Mouse (Mus musculus) testis, adult 2 months (tissue): ENCODE results near the gene Abca8a. TPM values are rescaled to one million over a fixed set of nuclear protein-coding genes. Genes with fewer than 3 reads are reported as not detected.

ENCODE experiments used
- H3K27ac ChIP-seq: fragments of 200-500 bp; 2 replicates; pipeline ENCODE4 v1.5.1; 2012; ENCODE audit warnings: low read depth, low read length; ENCODE audit not compliant: control insufficient read depth, insufficient read depth
- H3K27me3 ChIP-seq: fragments of 200-500 bp; 2 replicates; pipeline ENCODE4 v1.6.1; 2012; ENCODE audit warnings: mild to moderate bottlenecking, low read length, moderate library complexity; ENCODE audit not compliant: control insufficient read depth, insufficient read depth
- H3K36me3 ChIP-seq: fragments of 200-500 bp; 2 replicates; pipeline ENCODE4 v1.6.1; 2012; ENCODE audit warnings: mild to moderate bottlenecking, low read length; ENCODE audit not compliant: control insufficient read depth, insufficient read depth
- H3K4me1 ChIP-seq: fragments of 200-500 bp; 2 replicates; pipeline ENCODE4 v1.6.1; 2012; ENCODE audit warnings: low read length; ENCODE audit not compliant: control insufficient read depth, insufficient read depth
- H3K4me3 ChIP-seq: fragments of 200-500 bp; 2 replicates; pipeline ENCODE4 v1.5.1; 2012; ENCODE audit warnings: low read depth, mild to moderate bottlenecking, low read length, moderate library complexity, mixed read lengths; ENCODE audit not compliant: control insufficient read depth
- CTCF ChIP-seq: fragments of 200-500 bp; IDR thresholded peaks from 2 replicates; pipeline ENCODE4 v1.5.1; 2012; ENCODE audit warnings: low read depth, mild to moderate bottlenecking, inconsistent platforms, low read length, moderate library complexity; ENCODE audit not compliant: control insufficient read depth, insufficient read depth, insufficient replicate concordance
- POLR2A ChIP-seq: fragments of 200-500 bp; IDR thresholded peaks from 2 replicates; pipeline ENCODE4 v1.6.1; 2012; ENCODE audit warnings: low read depth, mild to moderate bottlenecking, inconsistent platforms, low read length, moderate library complexity; ENCODE audit not compliant: control insufficient read depth
- polyA plus RNA-seq: library from polyadenylated mRNA; depleted of rRNA; stranded (reverse); fragments of >200 nt; gene quantifications from 2 replicates; pipeline ENCODE4 v1.2.3, GENCODE M21; 2012

Gene Abca8a
- polyA plus RNA-seq, 1 experiment, result 2.7 TPM

DNA sequence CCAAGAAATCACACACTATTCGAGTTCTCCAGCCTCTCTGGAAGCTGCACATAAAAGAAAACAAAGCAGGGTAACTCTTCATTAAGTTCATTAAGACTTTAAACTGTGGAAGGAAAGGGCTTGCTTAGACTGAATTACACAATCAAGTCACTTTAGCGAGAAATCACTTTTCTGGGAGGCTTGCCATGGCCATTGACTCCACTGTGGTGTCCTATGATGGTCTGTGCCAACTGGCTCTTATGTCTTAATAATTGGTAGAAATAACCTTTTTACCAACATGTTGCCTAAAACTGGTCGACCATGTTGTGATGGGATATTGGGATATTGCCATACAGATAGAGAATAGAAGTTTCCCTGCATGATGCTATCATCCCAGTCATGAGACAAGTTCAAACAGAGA lies 1.5 kb downstream of the Abca8a start:
- no peaks in the 10 kb centered on the region for H3K36me3 ChIP-seq
- no peak overlapping the region for H3K27ac ChIP-seq
- no peaks in the 10 kb centered on the region for H3K4me1 ChIP-seq
- no peaks in the 10 kb centered on the region for H3K27me3 ChIP-seq
- H3K4me3 ChIP-seq, result no peak overlapping the region
- TF ChIP-seq CTCF (no peak), POLR2A (no peak)

DNA sequence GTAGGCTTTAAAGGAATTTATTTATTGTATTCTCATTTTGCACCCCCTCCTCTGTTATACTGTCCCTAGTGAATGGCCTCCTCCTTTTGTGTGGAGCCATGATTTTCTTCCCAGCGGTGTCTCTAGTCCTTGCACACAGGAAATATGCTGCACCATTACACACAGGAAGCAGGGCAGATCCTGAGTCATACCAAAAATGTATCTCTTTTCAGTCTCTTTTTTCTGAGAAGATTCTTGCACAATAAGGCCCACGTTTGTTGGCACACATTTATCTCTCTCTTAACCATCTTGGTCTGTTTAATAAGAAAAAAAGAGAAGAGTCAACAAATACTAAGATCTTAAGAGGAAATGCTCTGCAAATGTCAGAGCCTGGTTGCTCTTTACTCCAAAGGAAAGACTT lies 4.5 kb downstream of the Abca8a start:
- Histone ChIP-seq H3K27ac (no peak overlapping the region), H3K36me3 (no peaks in the 10 kb centered on the region), H3K27me3 (no peaks in the 10 kb centered on the region), H3K4me1 (no peaks in the 10 kb centered on the region), H3K4me3 (no peak overlapping the region)
- TF ChIP-seq CTCF (no peak), POLR2A (no peak)

DNA sequence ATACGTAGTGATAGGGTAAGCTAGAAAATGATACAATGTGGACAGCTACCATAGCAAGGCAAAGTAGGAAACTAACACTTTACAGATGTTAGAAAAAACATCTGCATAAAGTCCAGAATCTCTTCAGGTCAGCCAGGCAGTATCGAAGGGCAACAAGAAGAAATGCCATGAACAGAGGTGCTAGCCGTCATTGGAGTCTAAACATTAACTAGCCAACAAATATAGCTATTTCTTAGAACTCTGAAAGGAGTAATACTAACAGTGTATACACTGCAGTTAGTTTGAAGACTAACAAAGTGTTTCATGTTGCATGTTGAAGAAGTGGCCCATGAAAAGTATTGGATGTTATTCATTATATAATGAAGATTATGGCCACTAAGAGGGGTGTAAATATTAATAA lies 23.6 kb downstream of the Abca8a start:
- no peak overlapping the region for H3K4me3 ChIP-seq
- H3K27ac ChIP-seq, result no peak overlapping the region
- no peaks in the 10 kb centered on the region for H3K4me1 ChIP-seq
- TF ChIP-seq POLR2A (no peak), CTCF (no peak)
- no peaks in the 10 kb centered on the region for H3K36me3 ChIP-seq
- H3K27me3 ChIP-seq, result no peaks in the 10 kb centered on the region

DNA sequence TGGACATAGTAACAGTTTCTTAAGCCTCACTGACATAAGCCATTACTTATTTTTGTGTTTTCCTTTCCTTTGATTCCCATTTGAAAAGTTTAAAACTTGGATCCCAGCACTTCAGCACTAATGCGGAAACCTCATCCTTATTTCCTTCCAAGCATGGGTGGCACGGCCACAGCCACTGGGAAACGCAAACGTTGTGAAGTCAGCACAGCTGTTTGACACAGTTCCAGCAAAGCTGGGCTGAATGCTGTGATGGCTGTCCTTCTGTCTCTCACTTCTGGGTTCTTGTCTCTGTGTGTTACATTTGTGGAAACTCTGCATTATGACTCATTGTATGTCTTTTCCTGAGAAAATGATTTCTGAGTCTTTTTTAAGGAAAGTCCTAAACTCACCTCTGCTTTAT lies 34.7 kb downstream of the Abca8a start:
- no peaks in the 10 kb centered on the region for H3K4me1 ChIP-seq
- TF ChIP-seq CTCF, result no peak
- TF ChIP-seq POLR2A, result no peak

DNA sequence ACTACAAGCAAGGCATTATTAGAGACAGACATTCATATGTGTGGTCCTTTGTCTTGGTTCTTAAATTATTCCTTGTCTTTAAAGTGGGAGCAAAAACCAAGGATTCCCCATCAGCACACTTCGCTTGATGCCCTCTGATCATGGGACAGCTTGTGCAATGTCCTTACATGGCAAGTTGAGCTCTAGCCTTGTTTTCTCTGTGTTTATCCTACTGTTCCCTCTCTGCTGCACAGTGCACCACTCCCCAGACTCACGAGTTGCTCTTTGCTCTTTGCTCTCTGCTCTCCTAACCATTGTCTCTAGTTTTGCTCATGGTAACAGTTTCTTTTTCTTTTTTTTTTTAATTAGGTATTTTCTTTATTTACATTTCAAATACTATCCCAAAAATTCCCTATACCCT lies 35.7 kb downstream of the Abca8a start:
- Histone ChIP-seq H3K27ac (no peak overlapping the region), H3K27me3 (no peaks in the 10 kb centered on the region), H3K4me3 (no peak overlapping the region), H3K36me3 (no peaks in the 10 kb centered on the region), H3K4me1 (no peaks in the 10 kb centered on the region)
- TF ChIP-seq CTCF, result no peak
- no peak for TF ChIP-seq POLR2A

More for the DNA sequence above, 34.7 kb downstream of the Abca8a start:
- no peaks in the 10 kb centered on the region for H3K27me3 ChIP-seq
- no peak overlapping the region for H3K4me3 ChIP-seq
- no peaks in the 10 kb centered on the region for H3K36me3 ChIP-seq
- H3K27ac ChIP-seq, result no peak overlapping the region

DNA sequence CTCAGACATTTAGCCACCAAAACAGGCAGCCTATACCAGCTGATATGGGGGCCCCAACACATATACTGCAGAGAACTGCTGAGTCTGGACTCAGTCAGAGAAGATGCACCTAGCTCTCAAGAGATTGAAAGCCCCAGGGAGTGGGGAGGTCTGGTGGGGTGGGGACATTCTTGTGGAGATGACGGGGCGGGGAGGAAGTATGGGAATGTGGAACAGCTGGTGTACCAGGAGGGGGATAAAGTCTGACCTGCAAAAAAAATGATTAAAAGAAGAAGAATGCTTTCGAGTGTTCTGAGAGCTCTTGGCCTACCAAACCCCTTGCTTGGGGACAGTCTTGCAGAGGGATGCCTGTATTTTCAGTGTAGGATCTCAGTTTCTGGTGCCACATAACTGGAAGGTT lies 42.1 kb downstream of the Abca8a start:
- Histone ChIP-seq H3K27ac (no peak overlapping the region), H3K27me3 (no peaks in the 10 kb centered on the region), H3K36me3 (no peaks in the 10 kb centered on the region), H3K4me3 (no peak overlapping the region), H3K4me1 (no peaks in the 10 kb centered on the region)
- no peak for TF ChIP-seq CTCF

DNA sequence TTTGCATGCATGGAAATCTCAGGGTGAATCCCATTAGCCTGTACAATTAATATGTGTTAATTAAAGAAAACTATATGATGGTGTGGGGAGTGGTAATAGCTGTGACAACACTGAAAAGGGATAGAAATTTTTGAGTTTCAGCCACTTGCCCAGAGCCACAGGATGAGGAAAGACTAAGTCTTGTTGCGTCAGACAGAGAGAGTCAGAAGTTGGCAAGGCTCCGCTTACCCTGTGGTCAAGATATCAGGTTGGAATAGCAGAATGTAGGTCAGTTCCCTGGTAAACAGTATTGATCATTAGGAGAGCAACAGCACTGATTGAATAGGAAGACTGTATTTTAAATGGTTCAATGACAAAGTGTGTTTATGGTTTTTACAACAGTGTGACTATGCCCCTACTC lies 58.0 kb downstream of the Abca8a start:
- Histone ChIP-seq H3K4me3 (no peak overlapping the region), H3K27ac (no peak overlapping the region), H3K27me3 (no peaks in the 10 kb centered on the region), H3K4me1 (no peaks in the 10 kb centered on the region), H3K36me3 (no peaks in the 10 kb centered on the region)
- TF ChIP-seq POLR2A (no peak), CTCF (no peak)

DNA sequence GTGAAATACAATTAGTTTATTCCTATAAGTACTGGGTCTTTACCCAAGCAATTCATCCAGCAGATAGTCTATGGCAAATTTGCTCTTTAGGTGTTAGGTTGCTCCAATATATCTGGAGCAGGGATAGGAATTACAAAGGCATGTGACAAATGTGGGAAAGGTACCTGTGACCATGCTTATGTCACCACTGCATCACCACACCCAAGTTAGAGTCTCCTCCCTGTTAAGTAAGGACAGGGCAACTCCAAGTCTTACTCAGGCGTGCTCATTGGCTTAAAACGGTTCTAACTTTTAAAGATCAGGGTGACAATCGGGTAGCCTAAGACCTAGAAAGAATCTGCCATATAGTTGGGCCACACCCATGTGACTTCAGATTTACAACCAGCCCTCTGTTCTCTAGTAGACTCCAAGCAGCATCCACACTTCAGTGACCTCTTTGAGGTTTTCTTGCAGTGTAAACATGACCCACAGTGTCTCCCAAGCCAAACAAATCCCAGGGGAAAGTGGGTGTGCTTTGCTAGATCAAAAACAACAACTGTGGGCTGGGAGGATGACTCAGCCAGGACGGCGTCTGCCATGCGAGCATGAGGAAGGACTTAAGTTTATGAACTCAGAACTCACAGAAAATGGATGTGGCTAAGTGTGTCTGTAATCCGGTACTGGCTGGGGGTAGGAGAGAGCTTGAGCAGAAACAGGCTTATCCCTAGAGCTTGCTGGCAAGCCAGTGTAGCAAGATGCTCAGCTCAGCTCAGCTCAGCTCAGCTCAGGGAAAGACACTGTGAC lies 66.7 kb downstream of the Abca8a start:
- Histone ChIP-seq H3K4me3 (no peak overlapping the region), H3K4me1 (no peaks in the 10 kb centered on the region; the same call in 1 of the 2 replicates), H3K27me3 (no peaks in the 10 kb centered on the region), H3K36me3 (no peaks in the 10 kb centered on the region), H3K27ac (no peak overlapping the region)
- no peak for TF ChIP-seq POLR2A
- no peak for TF ChIP-seq CTCF
